Mouse (Mus musculus) neural tube, embryonic 10.5 days (tissue): ENCODE data around the gene Synpo2l.

Source experiments
- DNase-seq: peaks from one replicate; pipeline ENCODE4 v3.0.0-alpha.2; 2017; ENCODE audit warnings: low spot score; ENCODE audit errors: extremely low spot score

The Synpo2l gene

GRCm38 (mm10) chr14:20681742-20682141 is 13.6 kb upstream of the Synpo2l start:
- no peak for DNase-seq

DNA sequence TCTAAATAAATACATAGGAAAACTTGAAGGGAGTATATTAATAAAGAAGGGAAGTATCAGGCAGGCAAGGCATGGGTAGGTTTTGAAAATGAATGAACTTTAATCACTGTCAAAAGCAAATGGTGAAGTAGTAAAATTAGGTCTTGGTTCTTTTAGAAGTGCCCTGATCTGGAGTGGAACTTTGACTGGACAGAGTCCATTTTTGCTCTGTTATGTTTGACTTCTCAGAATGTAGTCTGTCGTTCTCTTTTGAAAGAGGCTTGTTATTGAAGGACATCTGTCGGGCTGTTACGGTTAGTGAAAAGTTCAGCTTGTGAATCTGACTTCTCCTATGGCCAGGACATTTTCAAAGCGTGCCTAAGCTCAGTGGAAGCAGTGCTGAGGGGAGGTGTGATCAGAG is 9.8 kb upstream of the Synpo2l start:
- no peak for DNase-seq

- peak; percentile 100 for DNase-seq
Observed at GRCm38 (mm10) chr14:20674064-20674833, 6.1 kb upstream of the Synpo2l start, which contains the start of gene Sec24c. Gene Sec24c, plus strand, starts transcription at chr14:20674308.

DNA sequence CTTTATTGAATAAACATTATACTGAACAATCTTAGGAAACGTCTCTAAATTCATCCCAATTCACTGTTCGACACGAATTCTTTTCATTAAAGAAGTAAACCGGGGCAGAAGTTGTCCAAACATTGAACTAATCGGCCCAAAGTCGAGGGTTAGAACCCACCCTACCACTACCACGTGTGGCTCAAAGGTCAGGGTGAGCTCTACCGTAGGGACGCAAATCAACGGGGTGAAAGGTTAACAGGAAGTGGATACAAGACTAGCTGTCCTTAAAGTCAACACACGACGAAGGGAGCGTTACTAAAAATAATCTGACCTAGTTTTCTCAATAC is 5.5 kb upstream of the Synpo2l start:
- DNase-seq = peak; percentile 42

GRCm38 (mm10) chr14:20672990-20673389 is 4.8 kb upstream of the Synpo2l start:
- DNase-seq = no peak

- DNase-seq = no peak
Observed at GRCm38 (mm10) chr14:20667469-20667868, 685 bp downstream of the Synpo2l start.

- no peak for DNase-seq
Observed at GRCm38 (mm10) chr14:20664436-20664835, 3.7 kb downstream of the Synpo2l start.

- no peak for DNase-seq
Observed at GRCm38 (mm10) chr14:20663601-20664000, 4.6 kb downstream of the Synpo2l start.

DNA sequence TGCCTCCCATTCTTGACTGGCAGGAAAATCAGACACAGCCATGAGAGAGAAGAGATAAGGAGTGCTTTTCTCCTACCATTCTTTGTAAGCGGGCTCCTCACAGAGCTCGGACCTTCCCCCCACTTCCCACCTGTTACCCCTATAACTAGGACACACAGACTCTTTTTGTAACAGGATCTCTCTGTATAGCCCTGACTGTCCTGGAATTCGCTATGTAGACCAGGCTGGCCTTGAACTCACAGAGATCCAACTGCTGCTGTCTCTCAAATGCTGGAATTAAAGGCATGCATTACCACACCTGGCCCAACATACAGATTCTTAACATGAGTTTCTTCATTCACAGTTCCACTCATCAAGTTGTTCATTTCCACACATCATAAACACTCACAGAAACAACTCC is 5.4 kb downstream of the Synpo2l start:
- no peak for DNase-seq

DNA sequence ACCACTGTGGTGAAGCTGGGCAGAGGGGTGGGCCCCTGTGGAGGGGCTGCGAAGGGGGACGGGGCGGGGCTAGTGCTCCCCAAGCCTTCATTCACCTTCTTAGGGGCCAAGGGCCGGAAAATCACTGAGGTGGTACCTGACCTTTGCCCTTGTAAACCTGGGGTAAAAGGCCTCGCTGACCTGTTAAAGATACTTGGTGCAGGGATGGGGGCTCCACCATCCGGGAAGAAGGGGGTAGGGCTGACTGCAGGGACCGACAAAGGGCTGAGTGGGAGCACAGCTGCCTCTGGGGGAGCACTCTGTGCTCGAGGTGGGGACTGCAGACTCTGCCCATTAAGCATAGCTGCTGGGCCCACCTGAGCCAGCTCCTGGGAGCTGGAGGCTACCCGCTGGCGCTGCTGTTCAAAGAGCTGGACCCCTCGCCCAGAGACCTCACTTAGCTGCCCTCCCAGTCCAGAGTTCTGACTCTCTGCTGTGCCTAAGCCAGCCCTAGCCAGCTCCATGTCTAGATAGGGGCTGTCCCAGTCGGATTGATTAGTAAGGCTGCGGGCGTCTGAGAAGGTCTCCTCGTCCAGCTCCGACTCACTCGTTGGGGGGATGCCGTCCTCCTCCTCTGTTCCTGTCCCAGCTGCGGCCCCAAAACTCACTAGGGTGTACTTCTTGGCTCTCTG is 6.4 kb downstream of the Synpo2l start:
- no peak for DNase-seq

DNA sequence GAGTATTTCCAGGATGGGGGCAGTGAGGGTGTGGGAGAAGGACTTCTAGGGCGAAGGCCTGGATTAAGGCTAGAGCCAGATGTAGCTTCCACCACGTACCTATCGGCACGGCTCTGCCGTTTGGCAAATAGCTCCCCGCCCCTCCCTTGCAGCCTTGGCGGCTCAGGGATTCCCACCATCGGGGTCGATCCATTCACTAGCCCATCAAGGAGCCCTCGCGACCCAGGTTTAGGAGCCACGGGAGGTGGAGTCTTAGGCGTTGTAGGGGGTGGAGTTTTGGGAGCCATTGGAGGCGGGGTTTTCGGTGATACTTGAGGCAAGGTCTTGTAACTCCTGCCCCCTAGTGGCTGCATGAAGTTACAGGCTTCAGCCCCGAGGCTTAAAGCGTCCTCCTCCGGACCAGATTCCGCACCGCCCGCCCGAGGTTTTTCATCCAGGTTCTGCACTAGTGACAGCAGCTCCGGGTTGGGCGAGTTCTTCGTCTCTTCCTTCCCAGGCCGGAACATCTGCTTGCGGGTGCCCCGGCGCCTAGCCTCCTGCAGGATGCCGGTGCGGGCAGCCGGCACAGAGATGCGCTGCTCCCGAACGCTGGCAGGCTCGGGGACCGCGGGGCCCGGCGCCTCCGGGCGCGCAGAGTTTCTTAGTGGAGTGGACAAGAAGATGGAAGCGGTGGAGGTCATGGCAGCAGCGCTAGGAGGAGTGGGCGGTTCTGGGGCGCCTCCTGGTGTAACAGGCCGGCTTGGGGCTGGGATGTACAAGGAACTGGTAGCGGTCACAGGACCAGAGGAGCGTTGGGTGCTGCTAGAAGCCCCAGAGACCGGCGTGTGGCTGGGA is 7.1 kb downstream of the Synpo2l start:
- DNase-seq = peak; percentile 91

DNA sequence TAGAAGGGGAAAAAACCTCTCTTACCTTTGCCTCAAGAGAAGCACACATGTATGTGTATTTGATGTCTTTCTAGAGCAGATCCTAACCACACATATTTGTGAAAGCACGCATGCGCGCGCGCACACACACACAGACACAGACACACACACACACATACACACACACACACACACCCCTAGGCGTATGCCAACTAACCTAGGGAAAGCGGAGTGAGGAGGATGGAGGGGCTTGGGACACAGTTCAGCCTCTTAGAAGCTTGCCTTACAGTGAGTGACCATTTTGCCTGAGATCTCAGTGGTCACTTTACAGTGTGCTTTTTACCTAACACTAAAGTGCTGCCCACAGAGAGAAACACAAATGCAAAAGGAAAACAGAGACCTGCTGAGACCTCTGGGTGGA is 8.5 kb downstream of the Synpo2l start:
- DNase-seq = no peak

DNA sequence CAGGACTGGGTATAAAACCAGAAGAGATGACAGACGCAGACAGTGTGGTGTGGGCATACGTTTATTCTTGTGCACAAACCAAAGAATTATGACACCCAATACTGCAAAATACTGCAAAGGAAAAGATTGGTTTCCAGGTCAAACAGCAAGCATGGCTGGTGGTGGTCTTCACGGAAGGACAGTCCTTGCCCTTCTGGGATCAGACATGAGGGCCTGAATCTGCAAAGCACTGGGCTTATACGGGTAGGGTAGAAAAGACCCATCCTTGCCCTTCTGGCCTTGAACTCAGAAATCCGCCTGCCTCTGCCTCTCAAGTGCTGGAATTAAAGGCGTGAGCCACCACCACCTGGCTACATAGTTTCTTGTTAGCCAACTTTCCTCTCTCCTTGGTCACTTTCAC is 9.3 kb downstream of the Synpo2l start:
- no peak for DNase-seq

GRCm38 (mm10) chr14:20658326-20658725 is 9.8 kb downstream of the Synpo2l start:
- peak; percentile 34 for DNase-seq

DNA sequence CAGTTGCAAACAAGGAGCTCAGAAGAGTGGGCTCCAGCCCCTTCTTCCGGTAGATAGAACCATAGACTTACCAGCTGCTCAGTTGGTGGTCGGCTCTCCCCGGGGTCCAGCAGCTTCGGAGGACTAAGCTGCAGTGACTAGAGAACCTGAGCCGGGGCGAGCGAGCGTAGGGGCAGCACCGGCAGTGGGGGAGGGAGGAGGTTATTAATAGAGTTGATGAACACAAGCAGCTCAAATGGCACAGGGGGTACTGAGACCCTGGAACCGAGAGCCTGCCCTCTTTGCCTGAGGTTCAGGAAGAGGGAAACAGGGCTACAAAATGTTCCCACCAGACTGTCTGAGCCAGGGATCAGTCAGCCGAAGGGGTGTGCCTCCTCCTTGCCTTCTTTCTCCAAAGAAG is 11.8 kb downstream of the Synpo2l start, which contains the start of gene Myoz1:
Gene Myoz1, minus strand, starts transcription at position 180 of the 400 bp plus-strand sequence.
- DNase-seq = no peak

DNA sequence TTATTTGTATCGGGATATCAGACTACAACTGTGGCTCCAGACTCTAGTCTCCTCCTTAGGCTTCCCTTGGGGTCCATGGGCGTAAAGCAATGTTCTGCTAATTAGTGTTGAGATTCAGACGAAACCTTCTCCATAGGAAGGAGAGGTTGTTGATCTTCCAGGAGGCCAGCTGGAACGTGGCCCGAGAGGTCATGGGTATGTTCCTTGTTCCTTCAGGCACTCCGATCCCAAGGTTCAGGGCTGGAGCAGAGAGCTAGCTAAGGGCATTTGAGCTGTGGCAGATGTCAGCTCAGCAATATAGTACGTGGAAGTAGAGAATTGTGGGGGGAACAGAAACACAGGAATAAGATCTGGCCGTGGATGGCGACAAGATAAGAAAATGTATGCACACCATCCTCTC is 12.4 kb downstream of the Synpo2l start:
- no peak for DNase-seq

GRCm38 (mm10) chr14:20654690-20655421 is 13.3 kb downstream of the Synpo2l start:
- no peak for DNase-seq

- no peak for DNase-seq
Observed at GRCm38 (mm10) chr14:20651722-20652256, 16.4 kb downstream of the Synpo2l start.

DNA sequence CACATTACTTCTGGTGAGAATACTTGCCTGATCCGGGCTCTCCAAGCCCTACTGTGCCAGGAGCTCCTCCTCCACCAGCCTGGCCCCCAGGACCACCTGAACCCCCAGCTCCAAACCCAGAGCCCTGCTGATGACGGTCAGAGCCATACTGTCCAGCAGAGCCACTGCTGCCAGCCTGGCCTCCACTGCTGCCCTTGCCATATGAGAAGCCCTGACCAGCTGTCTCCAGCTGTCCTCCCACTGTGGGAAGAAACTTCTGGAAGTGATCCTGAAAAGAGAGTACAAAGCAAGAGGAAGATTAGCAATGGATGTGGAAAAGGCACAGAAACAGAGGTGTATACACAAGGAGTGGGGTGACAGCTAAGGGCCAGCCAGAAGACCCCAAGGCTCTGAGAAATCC is 17.2 kb downstream of the Synpo2l start:
- no peak for DNase-seq

DNA sequence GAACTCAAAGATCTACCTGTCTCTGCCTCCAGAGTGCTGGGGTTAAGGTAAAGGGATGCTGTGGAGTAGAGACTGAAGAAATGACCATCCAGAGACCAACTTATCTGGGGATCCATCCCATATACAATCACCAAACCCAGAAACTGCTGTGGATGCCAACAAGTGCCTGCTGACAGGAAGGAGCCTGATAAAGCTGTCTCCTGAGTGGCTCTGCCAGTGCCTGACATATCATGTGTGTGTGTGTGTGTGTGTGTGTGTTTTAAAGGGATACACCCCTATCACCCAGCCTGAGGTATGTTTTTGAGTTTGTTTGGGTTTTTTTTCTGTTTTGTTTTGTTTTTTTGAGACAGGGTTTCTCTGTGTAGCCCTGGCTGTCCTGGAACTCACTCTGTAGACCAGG is 21.8 kb downstream of the Synpo2l start:
- no peak for DNase-seq

DNA sequence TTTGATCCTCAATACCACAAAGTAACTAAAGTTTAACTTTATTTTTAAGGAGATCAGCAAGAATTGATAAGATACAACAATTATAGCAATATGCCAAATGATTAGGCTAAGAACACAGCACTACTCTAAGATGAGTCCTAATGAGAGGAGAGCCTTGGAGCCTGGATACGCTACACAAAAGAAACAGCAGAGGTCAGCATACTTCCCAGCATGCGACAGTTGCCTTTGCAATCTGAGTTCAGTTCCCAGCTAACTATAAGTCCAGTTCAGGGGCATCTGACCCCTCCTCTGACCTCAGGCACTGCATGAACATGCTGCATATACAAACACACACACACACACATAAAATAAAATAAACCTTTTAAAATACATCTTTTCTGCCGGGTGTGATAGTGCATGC is 22.6 kb downstream of the Synpo2l start:
- no peak for DNase-seq
